Mouse (Mus musculus): ENCODE results near the gene Gm49369.
A peak's percentile ranks its signal among the peaks of the same experiment; 100 is the strongest.

Gene Gm49369

GRCm38 (mm10) chr7:142394261-142395190 is 12.1 kb upstream of the Gm49369 start:
- DNase-seq, result peak in 1 of 2 experiments; percentile 21

GRCm38 (mm10) chr7:142393191-142393590 is 10.7 kb upstream of the Gm49369 start:
- peak; percentile 29 to 56 for DNase-seq

GRCm38 (mm10) chr7:142391609-142392008 is 9.1 kb upstream of the Gm49369 start:
- DNase-seq, result peak in 1 of 2 experiments; percentile 3

- no peak for DNase-seq
Measured at GRCm38 (mm10) chr7:142391108-142391507, 8.6 kb upstream of the Gm49369 start.

GRCm38 (mm10) chr7:142389961-142390650 is 7.6 kb upstream of the Gm49369 start:
- DNase-seq, result peak in 1 of 2 experiments; percentile 49

GRCm38 (mm10) chr7:142388740-142389139 is 6.3 kb upstream of the Gm49369 start:
- DNase-seq, result no peak

- DNase-seq, result no peak
Measured at GRCm38 (mm10) chr7:142388198-142388597, 5.7 kb upstream of the Gm49369 start.

- peak; percentile 98 to 99 for DNase-seq
Measured at GRCm38 (mm10) chr7:142387419-142388148, 5.1 kb upstream of the Gm49369 start, which contains the start of gene Ctsd. Gene Ctsd (minus strand): TSS chr7:142388038.

GRCm38 (mm10) chr7:142386621-142387201 is 4.2 kb upstream of the Gm49369 start:
- DNase-seq, result peak; percentile 29 to 34

- no peak for DNase-seq
Measured at GRCm38 (mm10) chr7:142385742-142386403, 3.4 kb upstream of the Gm49369 start.

GRCm38 (mm10) chr7:142384306-142384705 is 1.8 kb upstream of the Gm49369 start:
- no peak for DNase-seq

GRCm38 (mm10) chr7:142381175-142381574 is 1.3 kb downstream of the Gm49369 start:
- DNase-seq, result no peak

- DNase-seq, result no peak
Measured at GRCm38 (mm10) chr7:142379186-142379585, 3.3 kb downstream of the Gm49369 start.

- DNase-seq, result no peak
Measured at GRCm38 (mm10) chr7:142377233-142377925, 5.1 kb downstream of the Gm49369 start.

GRCm38 (mm10) chr7:142376096-142376495 is 6.4 kb downstream of the Gm49369 start:
- DNase-seq, result no peak

- DNase-seq, result no peak
Measured at GRCm38 (mm10) chr7:142375261-142375724, 7.2 kb downstream of the Gm49369 start.

- no peak for DNase-seq
Measured at GRCm38 (mm10) chr7:142374413-142375015, 8.0 kb downstream of the Gm49369 start.

GRCm38 (mm10) chr7:142373641-142374412 is 8.6 kb downstream of the Gm49369 start, which contains the start of gene Ifitm10:
Gene Ifitm10 (minus strand): TSS chr7:142373753.
- no peak for DNase-seq

GRCm38 (mm10) chr7:142373039-142373438 is 9.4 kb downstream of the Gm49369 start:
- no peak for DNase-seq
